Mouse (Mus musculus) forebrain, embryonic 13.5 days (tissue): Measurements from ENCODE around the gene Thrsp. TPM values are rescaled to one million over a fixed set of nuclear protein-coding genes. Genes with fewer than 3 reads are reported as not detected.

Source experiments
- ATAC-seq: fragments of 200-750 bp; cut with Nextera tagmentation; 2 replicates; pipeline ENCODE4 v1.8.0; 2017
- H3K27ac ChIP-seq: fragments of 300-500 bp; sonication (generic); 2 replicates; pipeline ENCODE4 v1.5.1; 2015; ENCODE audit warnings: inconsistent platforms, mild to moderate bottlenecking, moderate library complexity
- H3K27me3 ChIP-seq: fragments of 300-500 bp; sonication (generic); 2 replicates; pipeline ENCODE4 v1.6.1; 2015; ENCODE audit warnings: mild to moderate bottlenecking, inconsistent platforms
- H3K36me3 ChIP-seq: fragments of 300-500 bp; sonication (generic); 2 replicates; pipeline ENCODE4 v1.6.1; 2015; ENCODE audit warnings: mild to moderate bottlenecking, inconsistent platforms; ENCODE audit not compliant: poor library complexity, severe bottlenecking
- H3K4me1 ChIP-seq: fragments of 300-500 bp; sonication (generic); 2 replicates; pipeline ENCODE4 v1.6.1; 2015; ENCODE audit warnings: inconsistent platforms
- H3K4me2 ChIP-seq: fragments of 300-500 bp; sonication (generic); 2 replicates; pipeline ENCODE4 v1.6.1; 2015; ENCODE audit warnings: inconsistent platforms, mild to moderate bottlenecking, moderate library complexity
- H3K4me3 ChIP-seq: fragments of 300-500 bp; sonication (generic); 2 replicates; pipeline ENCODE4 v1.5.1; 2015; ENCODE audit warnings: mild to moderate bottlenecking, inconsistent platforms
- H3K9ac ChIP-seq: fragments of 300-500 bp; sonication (generic); 2 replicates; pipeline ENCODE4 v1.6.1; 2015; ENCODE audit warnings: mild to moderate bottlenecking, inconsistent platforms
- H3K9me3 ChIP-seq: fragments of 300-500 bp; sonication (generic); replicated peaks from 2 replicates; pipeline ENCODE4 v1.6.1; 2016; ENCODE audit warnings: inconsistent platforms
- WGBS: fragments of 180-500 bp; shearing (Covaris S2); methylation state at CpG from one replicate; pipeline ENCODE4 v1.1.7; 2015; 5-methylcytosine and 5-hydroxymethylcytosine counted together
- polyA plus RNA-seq: library from polyadenylated mRNA; unstranded; fragments of >200 nt; fragmentation: Nextera tagmentation; extraction: Ambion mirVana; gene quantifications from 2 replicates; pipeline ENCODE4 v1.2.1, GENCODE M21; 2015

The Thrsp gene
- polyA plus RNA-seq, 1 experiment from 2014 or later = 1.7 TPM

- 89% methylated on average over 1 of the region's 1 CpGs for WGBS
- H3K4me3 ChIP-seq = no peak overlapping the region
- no peak overlapping the region for H3K4me2 ChIP-seq
- H3K27me3 ChIP-seq = no peaks in the 10 kb centered on the region
- no peak for ATAC-seq
- no peak overlapping the region for H3K9ac ChIP-seq
- no peaks in the 10 kb centered on the region; the same call in 1 of the 2 replicates for H3K9me3 ChIP-seq
- peaks cover 37% of the 10 kb centered on the region for H3K36me3 ChIP-seq
- H3K4me1 ChIP-seq = peaks cover 9% of the 10 kb centered on the region
- H3K27ac ChIP-seq = no peak overlapping the region
Measured at GRCm38 (mm10) chr7:97414426-97414825, 3.1 kb downstream of the Thrsp start.

GRCm38 (mm10) chr7:97413981-97414380 lies 3.5 kb downstream of the Thrsp start:
- Histone ChIP-seq H3K4me1 (peaks cover 9% of the 10 kb centered on the region), H3K4me2 (no peak overlapping the region), H3K36me3 (peaks cover 41% of the 10 kb centered on the region), H3K9me3 (no peaks in the 10 kb centered on the region; the same call in 1 of the 2 replicates), H3K9ac (no peak overlapping the region), H3K27me3 (no peaks in the 10 kb centered on the region), H3K27ac (no peak overlapping the region), H3K4me3 (no peak overlapping the region)
- 97% methylated on average over 1 of the region's 1 CpGs for WGBS
- ATAC-seq = no peak

- Histone ChIP-seq H3K9ac (no peak overlapping the region), H3K4me1 (no peaks in the 10 kb centered on the region), H3K27ac (no peak overlapping the region), H3K27me3 (no peaks in the 10 kb centered on the region), H3K4me3 (no peak overlapping the region), H3K9me3 (no peaks in the 10 kb centered on the region; the same call in 1 of the 2 replicates), H3K36me3 (peaks cover 60% of the 10 kb centered on the region), H3K4me2 (no peak overlapping the region)
- no peak for ATAC-seq
- WGBS = 80% methylated on average over 3 of the region's 3 CpGs
Measured at GRCm38 (mm10) chr7:97411575-97411974, 6.0 kb downstream of the Thrsp start.

DNA sequence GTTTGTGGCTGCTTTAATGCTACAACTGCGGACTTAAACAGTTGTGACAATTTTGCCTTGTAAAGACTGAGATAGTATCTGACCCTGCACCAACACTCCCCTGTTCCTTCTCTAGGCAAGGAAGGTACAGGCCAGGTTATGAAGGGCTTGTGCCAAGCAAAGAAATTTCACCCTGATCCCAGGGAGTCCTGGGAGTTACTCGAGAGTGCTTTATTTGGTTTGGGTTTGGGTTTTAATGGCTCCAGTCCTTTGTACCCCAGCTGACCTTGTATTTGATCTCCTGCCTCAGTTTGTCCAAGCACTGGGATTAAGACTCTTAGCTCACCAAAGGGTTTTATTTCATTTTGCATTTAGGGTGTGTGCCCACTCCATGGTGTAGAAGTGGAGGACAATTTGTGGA lies 6.4 kb downstream of the Thrsp start:
- H3K27me3 ChIP-seq = no peaks in the 10 kb centered on the region
- H3K9me3 ChIP-seq = no peaks in the 10 kb centered on the region; the same call in 1 of the 2 replicates
- no peak overlapping the region for H3K9ac ChIP-seq
- H3K4me1 ChIP-seq = no peaks in the 10 kb centered on the region
- H3K36me3 ChIP-seq = peaks cover 60% of the 10 kb centered on the region
- H3K4me2 ChIP-seq = no peak overlapping the region
- H3K27ac ChIP-seq = no peak overlapping the region
- WGBS = 87% methylated on average over 2 of the region's 2 CpGs
- no peak for ATAC-seq
- no peak overlapping the region for H3K4me3 ChIP-seq

DNA sequence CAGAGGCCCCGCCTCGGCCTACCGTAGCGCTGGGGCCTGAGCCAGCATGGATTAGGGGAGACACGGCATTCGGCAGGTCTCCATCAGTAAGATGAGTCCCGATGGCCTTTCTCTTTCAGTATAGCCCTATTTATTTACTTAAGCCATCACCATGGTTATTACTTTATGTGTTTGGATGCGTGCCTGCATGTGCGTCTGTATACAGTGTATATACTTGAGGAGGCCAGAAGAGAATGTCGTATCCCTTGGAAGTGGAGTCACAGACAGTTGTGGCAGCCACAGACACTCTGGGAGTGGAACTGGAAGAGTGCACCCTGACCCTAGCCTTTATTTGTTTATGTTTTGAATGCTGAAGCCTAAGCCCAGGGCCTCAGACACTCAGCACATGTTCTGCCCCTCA lies 10.4 kb downstream of the Thrsp start:
- Histone ChIP-seq H3K4me3 (no peak overlapping the region), H3K9me3 (no peaks in the 10 kb centered on the region; the same call in 1 of the 2 replicates), H3K4me1 (peaks cover 7% of the 10 kb centered on the region; the same call in 1 of the 2 replicates), H3K27me3 (no peaks in the 10 kb centered on the region), H3K4me2 (no peak overlapping the region), H3K27ac (no peak overlapping the region), H3K36me3 (peaks cover 65% of the 10 kb centered on the region), H3K9ac (no peak overlapping the region)
- 88% methylated on average over 10 of the region's 10 CpGs for WGBS
- no peak for ATAC-seq

GRCm38 (mm10) chr7:97399960-97400715 lies 17.4 kb downstream of the Thrsp start, which contains the start of gene Ndufc2:
Ndufc2 (plus strand) TSS chr7:97400003.
- under 1% methylated on average over 54 of the region's 54 CpGs for WGBS
- peak within 1 kb of the TSS; percentile 87 for H3K4me2 ChIP-seq
- H3K4me1 ChIP-seq = peaks cover 20% of the 10 kb centered on the region
- H3K27ac ChIP-seq = peak within 1 kb of the TSS; percentile 49
- peak within 1 kb of the TSS; percentile 88 for H3K9ac ChIP-seq
- no peaks in the 10 kb centered on the region for H3K9me3 ChIP-seq
- peak within 1 kb of the TSS; percentile 68 for H3K4me3 ChIP-seq
- ATAC-seq = peak; percentile 97
- H3K36me3 ChIP-seq = peaks cover 20% of the 10 kb centered on the region
- no peaks in the 10 kb centered on the region for H3K27me3 ChIP-seq

DNA sequence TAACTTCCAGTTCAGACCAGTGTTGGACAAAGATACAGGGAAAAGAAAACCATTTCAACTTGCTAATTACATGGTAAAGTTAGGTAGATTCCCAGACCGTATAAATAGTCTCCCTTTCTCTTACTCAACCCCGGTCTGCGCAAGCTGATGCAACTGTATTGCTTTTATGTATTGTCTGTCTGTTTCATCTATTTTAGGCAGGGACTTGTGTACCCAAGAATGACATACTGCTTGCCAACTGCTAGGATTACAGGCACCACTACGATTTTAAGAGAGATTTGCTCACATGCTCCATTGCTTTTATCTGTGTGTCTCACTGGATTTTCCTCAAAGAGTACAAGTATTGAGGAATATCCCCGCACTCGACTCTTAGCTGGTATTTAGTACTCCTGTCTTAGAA lies 18.6 kb downstream of the Thrsp start:
- no peak overlapping the region for H3K9ac ChIP-seq
- no peak for ATAC-seq
- 86% methylated on average over 6 of the region's 6 CpGs for WGBS
- no peak overlapping the region for H3K4me3 ChIP-seq
- H3K27me3 ChIP-seq = no peaks in the 10 kb centered on the region
- peaks cover 20% of the 10 kb centered on the region for H3K4me1 ChIP-seq
- H3K4me2 ChIP-seq = no peak overlapping the region
- peaks cover 20% of the 10 kb centered on the region for H3K36me3 ChIP-seq
- no peaks in the 10 kb centered on the region for H3K9me3 ChIP-seq
- no peak overlapping the region for H3K27ac ChIP-seq

DNA sequence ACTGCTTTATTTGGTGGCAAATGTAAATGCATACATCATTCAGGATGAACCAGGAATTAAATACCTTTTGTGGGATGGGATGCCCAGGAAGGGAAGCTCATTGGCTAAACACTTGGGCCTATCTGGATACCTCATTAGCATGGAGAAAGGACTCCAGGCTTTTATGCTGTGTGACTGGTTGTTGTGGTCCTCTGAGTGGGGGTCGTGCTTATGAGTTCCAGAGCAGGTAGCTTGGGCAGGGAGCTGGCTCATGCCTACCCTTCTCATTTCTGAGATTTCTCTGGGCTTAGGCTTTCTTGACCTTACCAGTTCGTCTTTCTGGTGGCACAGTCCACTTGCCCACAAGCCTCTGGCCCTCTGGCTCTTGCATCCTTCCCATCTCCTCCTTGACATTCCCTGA lies 23.2 kb downstream of the Thrsp start:
- Histone ChIP-seq H3K4me3 (no peak overlapping the region), H3K4me1 (peaks cover 13% of the 10 kb centered on the region; the same call in 1 of the 2 replicates), H3K9ac (no peak overlapping the region), H3K27ac (no peak overlapping the region), H3K36me3 (peaks cover 24% of the 10 kb centered on the region), H3K27me3 (no peaks in the 10 kb centered on the region), H3K4me2 (no peak overlapping the region), H3K9me3 (no peaks in the 10 kb centered on the region)
- no peak for ATAC-seq
- WGBS = 85% methylated on average over 2 of the region's 2 CpGs

DNA sequence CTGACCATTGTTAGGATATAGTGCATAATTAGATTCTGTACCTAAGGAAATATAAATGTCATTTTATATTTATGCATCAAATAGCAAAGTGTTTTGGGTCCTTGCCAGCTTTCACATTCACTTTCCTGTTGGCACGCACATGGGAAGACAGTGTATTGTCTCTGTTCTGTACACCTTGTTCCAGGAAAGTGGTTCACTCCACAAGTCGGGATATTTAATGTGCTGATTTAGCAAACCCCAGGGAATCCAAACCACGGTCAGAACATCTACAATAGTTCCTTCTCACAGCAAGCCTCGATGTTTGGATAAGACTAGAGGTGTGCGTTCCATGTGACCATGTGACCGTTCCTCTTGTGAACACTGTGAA lies 25.5 kb downstream of the Thrsp start:
- Histone ChIP-seq H3K36me3 (peaks cover 44% of the 10 kb centered on the region), H3K9ac (no peak overlapping the region), H3K4me2 (no peak overlapping the region), H3K27ac (peak overlapping the region; percentile 62), H3K27me3 (no peaks in the 10 kb centered on the region), H3K4me3 (no peak overlapping the region), H3K4me1 (peaks cover 13% of the 10 kb centered on the region; the same call in 1 of the 2 replicates), H3K9me3 (no peaks in the 10 kb centered on the region)
- WGBS = 58% methylated on average over 6 of the region's 6 CpGs
- ATAC-seq = peak; percentile 11; the same call in 1 of the 2 replicates

DNA sequence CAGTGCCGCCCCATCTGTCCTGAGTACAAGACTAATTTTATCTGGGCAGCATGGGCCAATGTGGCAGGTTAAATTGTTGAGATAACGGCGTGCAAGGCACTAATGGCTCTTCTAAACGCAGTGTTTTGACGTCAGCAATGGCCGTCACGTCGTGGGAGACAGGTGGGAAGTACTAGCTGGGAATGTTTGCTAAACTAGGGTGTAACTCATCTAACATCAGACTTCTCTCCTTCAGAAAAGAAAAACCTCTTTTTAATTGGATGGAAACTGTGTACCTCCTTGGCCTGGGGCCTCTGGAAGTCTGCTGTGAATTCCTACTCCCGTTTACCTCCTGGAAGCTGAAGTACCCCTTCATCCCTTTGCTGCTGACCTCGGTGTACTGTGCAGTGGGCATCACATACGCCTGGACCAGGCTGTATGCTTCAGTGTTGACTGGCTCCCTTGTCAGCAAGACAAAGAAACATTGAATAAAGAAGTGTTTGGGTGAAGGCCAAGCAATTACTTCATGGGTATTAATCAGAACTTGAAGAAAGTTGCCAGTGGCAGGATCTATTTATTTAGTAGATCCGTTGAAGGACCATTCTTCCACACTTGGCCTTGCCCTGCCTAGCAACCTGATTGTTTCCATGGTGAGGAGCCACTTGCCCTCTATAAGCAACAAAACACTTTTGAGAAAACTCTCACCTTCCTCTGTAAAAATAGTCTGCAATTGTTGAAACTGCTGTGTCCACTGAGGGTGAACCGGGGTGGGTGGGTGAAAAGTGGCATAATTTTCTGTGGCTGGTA lies 26.0 kb downstream of the Thrsp start:
- Histone ChIP-seq H3K9me3 (no peaks in the 10 kb centered on the region), H3K27ac (peak overlapping the region; percentile 85)

GRCm38 (mm10) chr7:97388541-97388940 lies 29.0 kb downstream of the Thrsp start:
- Histone ChIP-seq H3K9me3 (no peaks in the 10 kb centered on the region), H3K27me3 (no peaks in the 10 kb centered on the region), H3K4me2 (no peak overlapping the region), H3K27ac (no peak overlapping the region), H3K4me3 (no peak overlapping the region), H3K4me1 (peaks cover 17% of the 10 kb centered on the region; the same call in 1 of the 2 replicates), H3K36me3 (peaks cover 78% of the 10 kb centered on the region), H3K9ac (no peak overlapping the region)
- WGBS = over 99% methylated on average over 4 of the region's 4 CpGs
- no peak for ATAC-seq

More for the DNA sequence above, 26.0 kb downstream of the Thrsp start:
- Histone ChIP-seq H3K27me3 (no peaks in the 10 kb centered on the region), H3K4me1 (peaks cover 14% of the 10 kb centered on the region; the same call in 1 of the 2 replicates), H3K4me2 (no peak overlapping the region), H3K9ac (no peak overlapping the region), H3K36me3 (peaks cover 50% of the 10 kb centered on the region), H3K4me3 (no peak overlapping the region)
- WGBS = 32% methylated on average over 13 of the region's 13 CpGs
- peak; percentile 95 for ATAC-seq

DNA sequence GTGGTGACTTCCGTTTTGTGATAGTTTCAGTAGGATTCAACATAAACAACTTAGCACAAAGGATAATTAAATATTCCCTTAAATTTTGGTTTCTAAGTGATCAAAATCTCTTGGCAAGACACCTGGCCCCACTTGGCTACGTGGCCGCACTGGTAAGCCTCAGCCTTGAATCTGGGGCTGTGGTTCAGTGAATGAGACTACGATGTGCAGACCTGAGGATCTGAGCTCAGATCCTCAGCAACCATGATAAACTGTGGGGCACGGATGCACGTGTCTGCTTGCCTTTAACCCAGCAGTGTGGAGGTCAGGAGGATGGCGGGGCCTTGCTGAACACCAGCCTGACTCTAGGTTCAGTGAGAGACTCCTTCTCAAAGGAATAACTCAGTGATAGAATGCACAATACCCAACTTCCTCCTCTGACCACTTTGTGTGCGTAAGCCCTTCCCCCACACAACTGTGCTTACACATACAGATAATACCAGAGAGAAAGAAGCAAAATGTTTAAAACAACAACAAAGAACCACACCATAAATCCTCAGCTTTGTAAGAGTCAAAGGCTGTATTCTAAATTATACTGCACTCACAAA lies 29.9 kb downstream of the Thrsp start:
- 92% methylated on average over 8 of the region's 8 CpGs for WGBS
- H3K9ac ChIP-seq = no peak overlapping the region
- H3K27me3 ChIP-seq = no peaks in the 10 kb centered on the region
- H3K9me3 ChIP-seq = no peaks in the 10 kb centered on the region
- ATAC-seq = no peak
- peaks cover 78% of the 10 kb centered on the region for H3K36me3 ChIP-seq
- peaks cover 17% of the 10 kb centered on the region; the same call in 1 of the 2 replicates for H3K4me1 ChIP-seq
- H3K27ac ChIP-seq = peak overlapping the region; percentile 49; the same call in 1 of the 2 replicates
- H3K4me3 ChIP-seq = no peak overlapping the region
- no peak overlapping the region for H3K4me2 ChIP-seq
